Mouse (Mus musculus) liver, embryonic 11.5 days (tissue): ENCODE measurements around the gene Itgae. TPM values are rescaled to one million over a fixed set of nuclear protein-coding genes. Genes with fewer than 3 reads are reported as not detected.
"Not testable (repeated sequence)": the region's sequence is repeated elsewhere in the genome, so short reads cannot be mapped to it uniquely, and the experiment has no call there.

Source experiments
- ATAC-seq: fragments of 200-750 bp; cut with Nextera tagmentation; replicated peaks from 2 replicates; pipeline ENCODE4 v1.8.0; 2017; ENCODE audit warnings: moderate number of reproducible peaks, mild to moderate bottlenecking, moderate TSS enrichment, moderate library complexity; ENCODE audit not compliant: low FRiP score
- DNase-seq: peaks from one replicate; pipeline ENCODE4 v3.0.0-alpha.2; 2017; ENCODE audit warnings: low spot score
- H3K27ac ChIP-seq: fragments of 300-500 bp; sonication (generic); 2 replicates; pipeline ENCODE4 v1.5.1; 2014; ENCODE audit warnings: mild to moderate bottlenecking, low read depth, low read length, control low read depth
- H3K27me3 ChIP-seq: fragments of 300-500 bp; sonication (generic); replicated peaks from 2 replicates; pipeline ENCODE4 v1.6.1; 2014; ENCODE audit warnings: low read length, mixed read lengths; ENCODE audit not compliant: control insufficient read depth, insufficient read depth
- H3K36me3 ChIP-seq: fragments of 300-500 bp; sonication (generic); 2 replicates; pipeline ENCODE4 v1.6.1; 2014; ENCODE audit warnings: mild to moderate bottlenecking, low read length, moderate library complexity, mixed read lengths; ENCODE audit not compliant: control insufficient read depth, insufficient read depth
- H3K4me1 ChIP-seq: fragments of 300-500 bp; sonication (generic); replicated peaks from 2 replicates; pipeline ENCODE4 v1.6.1; 2014; ENCODE audit warnings: low read length, mixed read lengths; ENCODE audit not compliant: control insufficient read depth, insufficient read depth
- H3K4me2 ChIP-seq: fragments of 300-500 bp; sonication (generic); 2 replicates; pipeline ENCODE4 v1.6.1; 2014; ENCODE audit warnings: mild to moderate bottlenecking, control low read depth, moderate library complexity
- H3K4me3 ChIP-seq: fragments of 300-500 bp; sonication (generic); 2 replicates; pipeline ENCODE4 v1.5.1; 2014; ENCODE audit warnings: low read depth, low read length, control low read depth
- H3K9ac ChIP-seq: fragments of 300-500 bp; sonication (generic); 2 replicates; pipeline ENCODE4 v1.6.1; 2014; ENCODE audit warnings: low read depth, low read length, control low read depth
- H3K9me3 ChIP-seq: fragments of 300-500 bp; sonication (generic); 2 replicates; pipeline ENCODE4 v1.6.1; 2016; ENCODE audit warnings: low read length, inconsistent platforms, mixed read lengths; ENCODE audit not compliant: control insufficient read depth
- WGBS: fragments of 180-500 bp; shearing (Covaris S2); extraction: QIAGEN DNeasy Blood & Tissue Kit; methylation state at CpG from one replicate; pipeline ENCODE4 v1.1.7; 2014; 5-methylcytosine and 5-hydroxymethylcytosine counted together
- polyA plus RNA-seq: library from polyadenylated mRNA; unstranded; fragments of >200 nt; fragmentation: Nextera tagmentation; extraction: Ambion mirVana; gene quantifications from 2 replicates; pipeline ENCODE4 v1.2.1, GENCODE M21; 2014

Gene Itgae
- polyA plus RNA-seq, 1 experiment from 2014 or later: 0.60 TPM

GRCm38 (mm10) chr11:73099976-73100750 lies 9.8 kb downstream of the Itgae start:
- no peak for ATAC-seq
- no peak for DNase-seq
- Histone ChIP-seq H3K9me3 (no peaks in the 10 kb centered on the region), H3K9ac (no peak overlapping the region), H3K4me3 (no peak overlapping the region), H3K4me2 (no peak overlapping the region), H3K4me1 (no peaks in the 10 kb centered on the region), H3K27me3 (no peaks in the 10 kb centered on the region), H3K36me3 (no peaks in the 10 kb centered on the region), H3K27ac (no peak overlapping the region)
- 72% methylated on average over 14 of the region's 14 CpGs for WGBS

GRCm38 (mm10) chr11:73101308-73101707 lies 10.9 kb downstream of the Itgae start:
- Histone ChIP-seq H3K4me3 (no peak overlapping the region), H3K27me3 (no peaks in the 10 kb centered on the region), H3K36me3 (no peaks in the 10 kb centered on the region), H3K4me1 (no peaks in the 10 kb centered on the region), H3K9me3 (no peaks in the 10 kb centered on the region), H3K4me2 (no peak overlapping the region), H3K9ac (no peak overlapping the region), H3K27ac (no peak overlapping the region)
- WGBS: 47% methylated on average over 4 of the region's 4 CpGs
- ATAC-seq (no peak), DNase-seq (no peak)

DNA sequence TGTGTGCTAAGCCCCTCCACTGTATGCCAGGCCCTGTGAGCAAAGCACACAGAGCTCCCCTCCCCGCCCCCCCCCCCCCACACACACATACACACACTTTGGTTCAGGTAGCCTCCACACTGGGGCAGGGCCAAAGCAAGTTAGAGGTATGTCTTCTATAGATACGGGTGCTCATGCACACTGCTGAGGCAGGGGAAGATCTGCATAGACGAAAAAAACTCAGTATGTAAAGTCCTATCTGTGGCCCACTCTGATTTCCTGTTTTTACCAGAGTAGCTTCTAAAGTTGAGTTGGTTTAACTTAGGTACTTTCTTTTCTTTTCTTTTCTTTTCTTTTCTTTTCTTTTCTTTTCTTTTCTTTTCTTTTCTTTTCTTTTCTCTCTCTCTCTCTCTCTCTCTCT lies 14.9 kb downstream of the Itgae start:
- ATAC-seq (no peak), DNase-seq (no peak)
- Histone ChIP-seq H3K4me1 (0 out of 2 replicates have a peak, but pooled peaks cover 8% of the 10 kb centered on the region), H3K9ac (no peak overlapping the region), H3K4me2 (no peak overlapping the region), H3K9me3 (no peaks in the 10 kb centered on the region), H3K27ac (no peak overlapping the region), H3K4me3 (no peak overlapping the region), H3K36me3 (no peaks in the 10 kb centered on the region), H3K27me3 (no peaks in the 10 kb centered on the region)
- WGBS: 31% methylated on average over 3 of the region's 3 CpGs

DNA sequence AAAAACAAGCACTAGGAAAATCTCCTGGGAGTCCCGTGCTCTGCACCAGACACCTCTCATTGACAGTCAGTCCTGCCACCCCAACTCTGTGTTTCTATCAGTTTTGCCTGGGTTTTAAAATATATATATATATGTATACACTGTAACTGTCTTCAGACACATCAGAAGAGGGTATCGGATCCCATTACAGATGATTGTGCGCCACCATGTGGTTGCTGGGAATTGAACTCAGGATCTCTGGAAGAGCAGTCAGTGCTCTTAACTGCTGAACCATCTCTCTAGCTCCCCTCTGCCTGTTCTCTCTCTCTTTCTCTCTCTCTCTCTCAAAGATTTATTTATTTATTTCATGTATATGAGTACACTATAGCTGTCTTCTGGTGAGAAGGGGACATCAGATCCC lies 17.0 kb downstream of the Itgae start:
- H3K9ac ChIP-seq, H3K4me2 ChIP-seq, ATAC-seq, H3K27ac ChIP-seq, DNase-seq, H3K4me3 ChIP-seq, H3K9me3 ChIP-seq, H3K27me3 ChIP-seq, H3K36me3 ChIP-seq, H3K4me1 ChIP-seq: not testable (repeated sequence)
- WGBS: 41% methylated on average over 3 of the region's 3 CpGs

DNA sequence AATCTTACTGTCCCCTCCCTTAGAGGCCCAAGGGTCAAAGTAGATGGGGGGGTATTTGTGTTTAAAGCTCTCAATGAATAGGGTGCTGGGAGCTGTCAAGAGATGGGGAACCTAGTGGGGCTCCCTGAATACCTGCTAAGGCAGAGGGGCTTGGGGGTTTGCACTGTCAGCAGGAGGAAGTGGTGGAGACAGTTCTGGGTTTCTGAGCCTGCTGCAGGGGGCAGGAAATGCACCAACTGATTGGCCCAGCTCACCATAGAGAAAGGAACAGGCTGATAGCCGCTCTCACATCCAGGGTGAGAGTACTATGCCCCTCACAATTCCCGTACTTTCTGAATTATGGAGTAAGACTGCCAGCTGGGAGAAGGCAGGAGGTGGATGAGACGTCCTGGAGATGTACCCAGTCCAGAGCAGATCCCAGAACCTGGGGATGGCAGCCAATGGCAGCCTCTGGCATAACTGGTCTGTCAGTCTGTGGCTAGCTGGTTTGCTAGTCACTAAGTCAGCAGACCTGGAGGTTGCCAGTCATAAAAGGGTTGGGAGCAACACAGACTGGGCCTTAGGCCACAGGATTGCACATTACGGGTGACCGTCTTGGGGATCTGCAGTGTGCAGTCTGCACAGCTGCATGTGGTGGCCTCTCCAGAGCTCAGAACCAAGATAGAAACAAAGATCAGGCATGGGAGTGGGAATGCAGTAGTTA lies 18.0 kb downstream of the Itgae start:
- Histone ChIP-seq H3K4me1 (0 out of 2 replicates have a peak, but pooled peaks cover 8% of the 10 kb centered on the region), H3K9ac (no peak overlapping the region), H3K27me3 (no peaks in the 10 kb centered on the region), H3K27ac (no peak overlapping the region), H3K9me3 (no peaks in the 10 kb centered on the region), H3K4me3 (no peak overlapping the region), H3K4me2 (no peak overlapping the region), H3K36me3 (no peaks in the 10 kb centered on the region)
- DNase-seq (no peak), ATAC-seq (peak; percentile 45; the same call in 1 of the 2 replicates)
- 57% methylated on average over 5 of the region's 5 CpGs for WGBS

DNA sequence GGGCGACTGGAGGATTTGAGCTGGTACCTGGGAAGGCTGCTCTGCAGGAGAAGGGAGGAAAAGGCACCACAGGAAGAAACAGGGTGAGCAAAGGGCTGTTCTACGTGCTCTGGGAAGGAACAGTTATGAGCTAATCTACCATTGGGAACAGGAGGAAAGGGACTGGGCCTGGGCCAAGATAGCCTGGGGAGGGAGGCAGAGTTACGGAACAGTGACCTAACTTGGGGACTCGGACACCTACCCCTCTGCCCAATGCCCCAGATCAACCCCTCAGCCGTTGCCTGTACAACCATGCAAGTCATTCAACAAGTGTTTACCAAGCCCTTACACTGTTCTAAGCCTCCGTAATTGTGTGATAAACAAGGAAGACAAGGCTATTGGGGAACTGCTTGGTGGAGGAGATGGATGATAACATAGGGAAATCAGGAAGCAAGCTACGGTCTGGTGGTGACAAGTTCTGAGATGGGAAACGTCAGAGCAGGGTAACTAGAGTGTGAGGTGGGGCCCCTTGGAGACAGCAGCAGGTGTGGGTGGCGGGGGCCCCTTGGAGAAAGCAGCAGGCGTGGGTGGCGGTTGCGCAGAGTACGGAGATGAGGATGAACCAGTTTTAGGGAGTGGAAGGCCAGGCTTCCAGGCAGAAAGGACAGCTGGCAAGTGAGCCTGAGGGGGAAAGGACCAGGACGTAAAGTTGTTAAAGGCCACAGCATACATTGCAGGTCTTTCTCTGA lies 18.7 kb downstream of the Itgae start:
- no peak for ATAC-seq

DNA sequence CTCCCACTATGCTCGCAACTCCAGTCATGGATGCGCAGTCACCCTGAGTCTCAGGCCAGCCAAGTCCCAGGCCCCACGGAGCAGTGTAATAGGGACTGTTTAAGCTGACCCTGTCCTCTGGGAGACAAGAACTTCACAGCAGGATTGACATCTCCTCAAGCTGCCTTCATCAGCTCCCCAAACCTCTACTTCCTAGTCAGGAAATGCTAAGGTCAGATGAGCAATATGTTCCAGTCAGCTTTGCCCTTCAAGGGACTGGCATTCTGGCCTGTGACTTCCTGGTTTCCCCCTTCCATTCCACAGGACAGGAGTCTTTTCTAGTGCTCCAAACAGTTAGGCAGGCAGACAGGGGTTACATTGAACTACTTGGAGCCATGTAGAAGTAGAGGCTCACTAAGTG lies 19.6 kb downstream of the Itgae start:
- H3K27me3 ChIP-seq: no peaks in the 10 kb centered on the region
- H3K4me1 ChIP-seq: 0 out of 2 replicates have a peak, but pooled peaks cover 8% of the 10 kb centered on the region
- ATAC-seq (no peak), DNase-seq (no peak)
- peak overlapping the region; percentile 6; the same call in 1 of the 2 replicates for H3K27ac ChIP-seq
- H3K36me3 ChIP-seq: no peaks in the 10 kb centered on the region
- H3K9me3 ChIP-seq: no peaks in the 10 kb centered on the region
- no peak overlapping the region for H3K4me3 ChIP-seq
- H3K9ac ChIP-seq: no peak overlapping the region
- WGBS: 76% methylated on average over 3 of the region's 3 CpGs
- no peak overlapping the region for H3K4me2 ChIP-seq

More for the DNA sequence above, 18.7 kb downstream of the Itgae start:
- Histone ChIP-seq H3K4me1 (0 out of 2 replicates have a peak, but pooled peaks cover 8% of the 10 kb centered on the region), H3K27me3 (no peaks in the 10 kb centered on the region), H3K4me3 (no peak overlapping the region), H3K9ac (no peak overlapping the region), H3K27ac (no peak overlapping the region), H3K9me3 (no peaks in the 10 kb centered on the region), H3K36me3 (no peaks in the 10 kb centered on the region), H3K4me2 (no peak overlapping the region)
- 60% methylated on average over 14 of the region's 14 CpGs for WGBS
- no peak for DNase-seq

DNA sequence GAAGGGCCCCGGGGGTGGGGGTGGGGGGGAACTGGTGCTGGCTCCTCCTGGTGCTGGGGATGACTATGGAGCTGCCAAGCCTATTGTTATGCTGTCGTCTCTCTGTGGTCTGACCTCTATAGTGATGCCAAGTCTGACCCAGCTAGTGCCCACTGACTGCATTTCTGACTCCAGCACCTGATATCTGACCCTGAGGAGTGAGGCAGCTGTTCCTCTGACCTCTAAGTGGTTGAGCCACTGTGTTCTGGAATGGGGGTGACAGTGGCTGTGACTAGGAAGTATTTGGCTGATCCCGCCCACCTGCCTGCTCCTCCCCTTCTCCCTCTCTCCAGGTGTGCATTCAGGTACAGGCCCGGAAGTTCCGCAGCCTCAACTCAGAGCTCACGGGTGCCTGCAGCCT lies 21.0 kb downstream of the Itgae start:
- Histone ChIP-seq H3K4me1 (0 out of 2 replicates have a peak, but pooled peaks cover 8% of the 10 kb centered on the region), H3K9me3 (no peaks in the 10 kb centered on the region), H3K27ac (no peak overlapping the region), H3K9ac (no peak overlapping the region), H3K4me2 (no peak overlapping the region), H3K4me3 (no peak overlapping the region), H3K36me3 (no peaks in the 10 kb centered on the region), H3K27me3 (no peaks in the 10 kb centered on the region)
- no peak for ATAC-seq
- no peak for DNase-seq
- 75% methylated on average over 6 of the region's 6 CpGs for WGBS
